Mouse (Mus musculus) erythroblast, embryonic 14.5 days (primary cell): ENCODE data around the gene Cbln1.

Source experiments
- GATA1 ChIP-seq: IDR thresholded peaks from 2 replicates; pipeline ENCODE4 v1.6.1; 2012; ENCODE audit warnings: low read length, inconsistent platforms, mixed read lengths
- TAL1 ChIP-seq: IDR thresholded peaks from 3 replicates; pipeline ENCODE4 v1.6.1; 2012; ENCODE audit warnings: low read length, inconsistent platforms, mixed read lengths

DNA sequence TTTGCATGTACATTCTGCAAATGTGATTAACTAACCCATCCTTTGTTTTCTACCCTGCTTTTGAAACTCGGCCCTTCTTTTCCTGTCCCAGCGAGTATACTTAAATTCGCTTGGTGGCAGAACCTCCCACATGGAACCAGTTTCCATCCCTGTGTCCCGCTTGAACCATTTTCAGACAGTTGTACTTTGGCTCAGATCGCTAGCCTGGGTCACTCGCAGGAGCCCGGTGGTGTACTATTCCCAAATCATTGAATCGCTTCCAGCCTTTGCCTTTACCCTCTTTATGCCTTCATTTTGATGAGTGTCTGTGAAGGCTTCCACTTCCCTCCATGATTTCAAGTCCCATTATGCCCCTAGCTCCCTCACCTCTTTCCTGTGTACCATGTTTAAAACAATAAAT lies 2.0 kb upstream of the Cbln1 start:
- no peak for TF ChIP-seq TAL1
- TF ChIP-seq GATA1: no peak
